Comparison of ENCODE assay signal across 9 mouse cellular contexts in genomic region chr1:74393010-74393409, GRCm38 (mm10). TPM values are rescaled to one million over a fixed set of nuclear protein-coding genes. Genes with fewer than 3 reads are reported as not detected.
DNase-seq lines count a peak whose midpoint lies in the region; ATAC-seq and TF ChIP-seq lines count a peak whose summit lies in the region.
"Had no signal": no experiment of that assay in that cellular context is flagged by ENCODE, and none has a peak within 500 bp of the region (broad histone marks: within the 10 kb centered on the region; RNA-seq: fewer than 3 reads in every experiment).

No protein-coding gene starts in this region.

- H3K36me3 ChIP-seq in heart, embryonic 13.5 days: peaks cover 26% of the 10 kb centered on the region
- peaks cover 18% of the 10 kb centered on the region for H3K36me3 ChIP-seq in hindbrain, embryonic 13.5 days
- peaks cover 19% of the 10 kb centered on the region for H3K36me3 ChIP-seq in midbrain, embryonic 12.5 days

- TF ChIP-seq POLR2A in bone marrow macrophage, adult 2 months (IDR thresholded peaks at IDR 0.05; ENCODE audit: borderline replicate concordance, low read depth, low read length): no peak

- WGBS in heart, embryonic 13.5 days: 50% methylated on average over 7 of the region's 7 CpGs
- WGBS in hindbrain, embryonic 13.5 days: 56% methylated on average over 7 of the region's 7 CpGs
- WGBS in midbrain, embryonic 12.5 days: 40% methylated on average over 7 of the region's 7 CpGs

- peak overlapping the region; percentile 94 for H3K4me2 ChIP-seq in heart, embryonic 13.5 days
- H3K4me2 ChIP-seq in hindbrain, embryonic 13.5 days: peak overlapping the region; percentile 96
- H3K4me2 ChIP-seq in midbrain, embryonic 12.5 days (replicated peaks): peak overlapping the region; percentile 93

- H3K27me3 ChIP-seq in heart, embryonic 13.5 days (replicated peaks): no peaks in the 10 kb centered on the region
- peaks cover 29% of the 10 kb centered on the region for H3K27me3 ChIP-seq in hindbrain, embryonic 13.5 days
- peaks cover 29% of the 10 kb centered on the region for H3K27me3 ChIP-seq in midbrain, embryonic 12.5 days
- H3K27me3 ChIP-seq: Patski had no signal

- no peak for ATAC-seq in heart, embryonic 13.5 days (ENCODE audit: extremely low read depth, insufficient number of reproducible peaks, low FRiP score, low TSS enrichment)
- ATAC-seq in hindbrain, embryonic 13.5 days (ENCODE audit: low FRiP score): no peak
- ATAC-seq in midbrain, embryonic 12.5 days (ENCODE audit: low FRiP score, low read depth): no peak
- ATAC-seq: Patski had no signal

- H3K9ac ChIP-seq in heart, embryonic 13.5 days: peak overlapping the region; percentile 100
- H3K9ac ChIP-seq in hindbrain, embryonic 13.5 days: peak overlapping the region; percentile 87
- peak overlapping the region; percentile 92 for H3K9ac ChIP-seq in midbrain, embryonic 12.5 days (replicated peaks)

- no peak for TF ChIP-seq CTCF in bone marrow macrophage, adult 2 months (IDR thresholded peaks at IDR 0.05; ENCODE audit: low read depth, low read length)

- H3K27ac ChIP-seq in heart, embryonic 13.5 days (replicated peaks): peak overlapping the region; percentile 99
- peak overlapping the region; percentile 83; the same call in 1 of the 2 replicates for H3K27ac ChIP-seq in bone marrow macrophage, adult 2 months (ENCODE audit: insufficient read depth, low read depth, low read length)
- H3K27ac ChIP-seq in hindbrain, embryonic 13.5 days: 0 out of 2 replicates have a peak overlapping the region, but pooled peaks have one; percentile 18
- H3K27ac ChIP-seq in midbrain, embryonic 12.5 days (replicated peaks): no peak overlapping the region

- H3K9me3 ChIP-seq in heart, embryonic 13.5 days: no peaks in the 10 kb centered on the region
- no peaks in the 10 kb centered on the region for H3K9me3 ChIP-seq in hindbrain, embryonic 13.5 days
- H3K9me3 ChIP-seq in midbrain, embryonic 12.5 days: no peaks in the 10 kb centered on the region

- DNase-seq in heart, adult 8-10 months (ENCODE audit: low spot score): no peak
- no peak for DNase-seq in frontal cortex, postnatal 25 days (ENCODE audit: low spot score in 2 of 2)
- no peak for DNase-seq in retina, postnatal 1 day
- DNase-seq in natural killer cell, adult 2 months (ENCODE audit: low spot score in 2 of 2): no peak

- peak overlapping the region; percentile 95 for H3K4me3 ChIP-seq in heart, embryonic 13.5 days
- peak overlapping the region; percentile 91 for H3K4me3 ChIP-seq in bone marrow macrophage, adult 2 months (ENCODE audit: insufficient read depth, low read length)
- peak overlapping the region; percentile 93 for H3K4me3 ChIP-seq in hindbrain, embryonic 13.5 days
- H3K4me3 ChIP-seq in midbrain, embryonic 12.5 days: peak overlapping the region; percentile 93

- H3K4me1 ChIP-seq in heart, embryonic 13.5 days: peaks cover 54% of the 10 kb centered on the region
- H3K4me1 ChIP-seq in bone marrow macrophage, adult 2 months (ENCODE audit: control insufficient read depth, insufficient read depth, low read length): peaks cover 10% of the 10 kb centered on the region
- peaks cover 42% of the 10 kb centered on the region for H3K4me1 ChIP-seq in hindbrain, embryonic 13.5 days (replicated peaks)
- peaks cover 33% of the 10 kb centered on the region for H3K4me1 ChIP-seq in midbrain, embryonic 12.5 days

RNA-seq across cellular contexts. Expression of gene Ctdsp1, which starts 1.7 kb away (rescaled TPM):
- polyA plus RNA-seq in heart, embryonic 13.5 days (2015; fragmentation: Nextera tagmentation; extraction: Ambion mirVana): 57.3 and 60.4 TPM in 2 replicates
- 100 to 1,000 TPM; 115 to 130 (median 121) TPM for total RNA-seq in heart, adult 8-10 months (2022)
- polyA plus RNA-seq in bone marrow macrophage, adult 2 months (2012; ENCODE audit: insufficient read depth, insufficient read length, missing spikeins): 119 and 123 TPM in 2 replicates
- 18.5 and 19.8 TPM in 2 replicates for polyA plus RNA-seq in hindbrain, embryonic 13.5 days (2015; fragmentation: Nextera tagmentation; extraction: Ambion mirVana)
- 28.9 and 31.0 TPM in 2 replicates for polyA plus RNA-seq in midbrain, embryonic 12.5 days (2016; fragmentation: Nextera tagmentation; extraction: Ambion mirVana)

RNA-seq across cellular contexts. Expression of gene Vil1, which starts 16.2 kb away (rescaled TPM):
- 0.19 and 0.45 TPM in 2 replicates for polyA plus RNA-seq in heart, embryonic 13.5 days (2015; fragmentation: Nextera tagmentation; extraction: Ambion mirVana)
- total RNA-seq in heart, adult 8-10 months (2022): 1 to 10 TPM in 3 of 4 experiments, under 1 TPM in 1; 0.98 to 2.0 (median 1.7) TPM
- not detected in 2 replicates for polyA plus RNA-seq in bone marrow macrophage, adult 2 months (2012; ENCODE audit: insufficient read depth, insufficient read length, missing spikeins)
- 0.16 and 0.18 TPM in 2 replicates for polyA plus RNA-seq in hindbrain, embryonic 13.5 days (2015; fragmentation: Nextera tagmentation; extraction: Ambion mirVana)
- polyA plus RNA-seq in midbrain, embryonic 12.5 days (2016; fragmentation: Nextera tagmentation; extraction: Ambion mirVana): 0.28 and 0.55 TPM in 2 replicates

RNA-seq across cellular contexts. Expression of gene Slc11a1, which starts 18.0 kb away (rescaled TPM):
- 2.8 and 3.1 TPM in 2 replicates for polyA plus RNA-seq in heart, embryonic 13.5 days (2015; fragmentation: Nextera tagmentation; extraction: Ambion mirVana)
- total RNA-seq in heart, adult 8-10 months (2022): 1 to 10 TPM; 3.9 to 6.6 (median 5.1) TPM
- polyA plus RNA-seq in bone marrow macrophage, adult 2 months (2012; ENCODE audit: insufficient read depth, insufficient read length, missing spikeins): 539 and 588 TPM in 2 replicates
- 2.4 and 2.5 TPM in 2 replicates for polyA plus RNA-seq in hindbrain, embryonic 13.5 days (2015; fragmentation: Nextera tagmentation; extraction: Ambion mirVana)
- 2.3 and 2.4 TPM in 2 replicates for polyA plus RNA-seq in midbrain, embryonic 12.5 days (2016; fragmentation: Nextera tagmentation; extraction: Ambion mirVana)

RNA-seq across cellular contexts. Expression of gene Catip, which starts 31.1 kb away (rescaled TPM):
- 0.33 and 0.38 TPM in 2 replicates for polyA plus RNA-seq in heart, embryonic 13.5 days (2015; fragmentation: Nextera tagmentation; extraction: Ambion mirVana)
- under 1 TPM; 0.17 to 0.37 (median 0.25) TPM for total RNA-seq in heart, adult 8-10 months (2022)
- polyA plus RNA-seq in bone marrow macrophage, adult 2 months (2012; ENCODE audit: insufficient read depth, insufficient read length, missing spikeins): 0.60 and 0.76 TPM in 2 replicates
- 0.80 and 1.6 TPM in 2 replicates for polyA plus RNA-seq in hindbrain, embryonic 13.5 days (2015; fragmentation: Nextera tagmentation; extraction: Ambion mirVana)
- polyA plus RNA-seq in midbrain, embryonic 12.5 days (2016; fragmentation: Nextera tagmentation; extraction: Ambion mirVana): 0.58 and 0.66 TPM in 2 replicates

Comparison
In these comparisons a context has a peak if more than half of its experiments do, and no peak if none do; other contexts are left out.
1. RNA of gene Slc11a1, which starts 18.0 kb away (polyA plus RNA-seq): 539 to 588 TPM in bone marrow macrophage, adult 2 months; 2.8 to 3.1 TPM in heart, embryonic 13.5 days, 2.4 to 2.5 TPM in hindbrain, embryonic 13.5 days and 2.3 to 2.4 TPM in midbrain, embryonic 12.5 days; every median in the first group is over 100 times any median in the second.
2. Peak in every context shown above with its lines, with median percentiles within 50 percentile points of each other: H3K4me2 ChIP-seq, H3K4me3 ChIP-seq and H3K9ac ChIP-seq.